Mouse (Mus musculus) brain, embryonic 14.5 days (tissue): ENCODE measurements around the gene Myo19. TPM values are rescaled to one million over a fixed set of nuclear protein-coding genes. Genes with fewer than 3 reads are reported as not detected.

Source experiments
- DNase-seq: peaks from one replicate; pipeline ENCODE4 v3.0.0-alpha.2; 2011; ENCODE audit warnings: low read depth
- CTCF ChIP-seq: fragments of 200-500 bp; IDR thresholded peaks from 2 replicates; pipeline ENCODE4 v1.5.1; 2012; ENCODE audit warnings: inconsistent platforms, mild to moderate bottlenecking, moderate library complexity, borderline replicate concordance; ENCODE audit not compliant: insufficient read depth, insufficient read length; ENCODE audit errors: extremely low read depth
- POLR2A ChIP-seq: fragments of 200-500 bp; IDR thresholded peaks from 2 replicates; pipeline ENCODE4 v1.6.1; 2012; ENCODE audit warnings: mild to moderate bottlenecking, inconsistent platforms, borderline replicate concordance; ENCODE audit not compliant: poor library complexity, insufficient read depth, insufficient read length, severe bottlenecking; ENCODE audit errors: extremely low read depth
- polyA plus RNA-seq: library from polyadenylated mRNA; depleted of rRNA; stranded (reverse); fragments of >200 nt; gene quantifications from 2 replicates; pipeline ENCODE4 v1.2.3, GENCODE M21; 2012

The Myo19 gene
- polyA plus RNA-seq, 1 experiment: 20.8 TPM

- TF ChIP-seq POLR2A (no peak), CTCF (no peak)
- DNase-seq: no peak
These were observed 8.1 kb downstream of the Myo19 start for GRCm38 (mm10) chr11:84888025-84888424.

- DNase-seq: no peak
- no peak for TF ChIP-seq POLR2A
- no peak for TF ChIP-seq CTCF
These were observed 9.5 kb downstream of the Myo19 start for GRCm38 (mm10) chr11:84889492-84889891.

GRCm38 (mm10) chr11:84891705-84892104 lies 11.8 kb downstream of the Myo19 start:
- no peak for TF ChIP-seq POLR2A
- DNase-seq: no peak

GRCm38 (mm10) chr11:84893113-84893512 lies 13.2 kb downstream of the Myo19 start:
- TF ChIP-seq CTCF (no peak), POLR2A (no peak)
- DNase-seq: no peak

DNA sequence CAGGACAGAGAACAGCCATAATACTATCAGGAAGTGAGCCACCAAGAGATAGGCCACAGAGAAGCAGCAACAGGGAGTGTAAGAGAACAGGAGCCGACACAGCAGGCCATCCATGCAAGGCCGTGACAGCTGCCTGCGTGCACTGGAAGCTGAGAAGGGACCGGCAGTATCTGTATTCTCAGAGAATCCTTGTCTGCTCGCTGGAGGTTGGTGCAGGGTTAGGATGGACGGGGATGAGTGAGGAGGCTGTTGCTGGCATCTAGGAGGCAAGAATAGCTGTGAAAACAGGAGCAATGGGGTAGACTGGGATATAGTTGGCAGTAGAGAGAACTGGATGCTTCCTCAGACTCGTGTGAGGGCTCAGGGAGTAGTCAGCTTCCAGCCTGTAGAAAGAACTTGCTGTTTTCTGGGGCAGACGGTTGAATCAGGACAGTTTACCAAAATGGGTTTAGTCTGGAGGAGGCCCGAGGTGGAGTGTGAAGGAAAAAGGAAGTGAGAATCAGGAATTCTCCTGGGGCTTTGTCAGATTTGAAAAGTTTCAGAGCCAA lies 24.7 kb downstream of the Myo19 start:
- DNase-seq: no peak
- TF ChIP-seq POLR2A (no peak), CTCF (no peak)

GRCm38 (mm10) chr11:84907081-84907480 lies 27.1 kb downstream of the Myo19 start:
- no peak for DNase-seq
- no peak for TF ChIP-seq POLR2A
- TF ChIP-seq CTCF: no peak

GRCm38 (mm10) chr11:84908480-84908879 lies 28.5 kb downstream of the Myo19 start:
- no peak for TF ChIP-seq CTCF
- TF ChIP-seq POLR2A: no peak

GRCm38 (mm10) chr11:84910411-84910810 lies 30.5 kb downstream of the Myo19 start:
- TF ChIP-seq POLR2A (no peak), CTCF (no peak)
- peak; percentile 4 for DNase-seq

More at GRCm38 (mm10) chr11:84908480-84908879, 28.5 kb downstream of the Myo19 start:
- DNase-seq: no peak

DNA sequence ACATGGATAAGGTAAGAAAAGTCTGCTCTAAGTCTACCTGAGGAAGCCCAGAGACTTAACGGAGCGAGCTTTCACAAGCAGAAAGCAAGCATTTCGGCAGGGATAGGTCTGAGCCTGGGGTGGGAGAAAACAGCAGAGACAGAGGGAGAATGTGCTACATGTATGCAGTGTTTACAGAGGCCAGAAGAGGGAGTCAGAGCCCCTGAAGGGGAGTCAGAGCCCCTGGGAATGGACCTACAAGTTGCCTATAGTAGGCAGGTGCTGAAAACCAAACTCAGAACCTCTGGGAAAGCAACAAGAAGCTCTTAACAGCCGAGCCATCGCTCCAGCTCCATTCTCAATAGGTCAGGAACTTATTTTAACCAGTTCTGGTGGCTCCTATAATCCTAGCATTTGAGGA lies 34.7 kb downstream of the Myo19 start:
- DNase-seq: no peak

GRCm38 (mm10) chr11:84916053-84916702 lies 36.2 kb downstream of the Myo19 start, which contains the start of gene Znhit3:
TSS of gene Znhit3 (minus strand) at chr11:84916366.
- TF ChIP-seq CTCF (no peak), POLR2A (peak; percentile 31; the same call in 1 of the 2 replicates)
- peak; percentile 98 for DNase-seq

More for the DNA sequence above, 34.7 kb downstream of the Myo19 start:
- peak; percentile 5; the same call in 1 of the 2 replicates for TF ChIP-seq CTCF
- TF ChIP-seq POLR2A: no peak

DNA sequence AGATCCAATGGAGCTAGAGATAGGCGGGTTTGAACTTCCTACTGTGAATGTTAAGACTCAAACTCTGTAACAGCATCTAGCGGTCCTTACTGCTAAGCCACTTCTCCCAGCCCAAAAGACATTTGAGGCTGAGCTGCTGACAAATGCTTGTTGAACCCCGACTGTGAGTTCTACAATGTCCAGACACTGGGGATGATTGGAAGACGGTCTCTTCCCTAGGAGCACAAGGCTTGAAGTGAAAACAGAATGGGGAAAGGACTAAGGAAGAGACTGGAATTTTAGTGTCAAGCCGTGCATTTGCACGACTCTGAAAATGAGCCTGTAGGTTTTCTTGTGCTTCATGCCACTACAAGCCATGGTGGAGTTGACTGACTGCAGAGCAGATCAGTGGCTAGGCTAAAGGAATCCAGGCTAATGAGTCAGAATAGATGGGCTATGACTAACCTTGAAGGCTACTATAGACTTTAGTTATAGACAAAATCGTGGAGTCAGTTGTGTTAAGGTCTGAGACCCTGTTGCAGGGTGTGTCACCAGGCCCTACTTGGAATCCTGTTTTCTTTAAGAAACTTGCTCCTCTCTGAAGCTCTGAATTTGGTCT lies 36.9 kb downstream of the Myo19 start:
- no peak for DNase-seq
- TF ChIP-seq POLR2A: no peak
- TF ChIP-seq CTCF: no peak

DNA sequence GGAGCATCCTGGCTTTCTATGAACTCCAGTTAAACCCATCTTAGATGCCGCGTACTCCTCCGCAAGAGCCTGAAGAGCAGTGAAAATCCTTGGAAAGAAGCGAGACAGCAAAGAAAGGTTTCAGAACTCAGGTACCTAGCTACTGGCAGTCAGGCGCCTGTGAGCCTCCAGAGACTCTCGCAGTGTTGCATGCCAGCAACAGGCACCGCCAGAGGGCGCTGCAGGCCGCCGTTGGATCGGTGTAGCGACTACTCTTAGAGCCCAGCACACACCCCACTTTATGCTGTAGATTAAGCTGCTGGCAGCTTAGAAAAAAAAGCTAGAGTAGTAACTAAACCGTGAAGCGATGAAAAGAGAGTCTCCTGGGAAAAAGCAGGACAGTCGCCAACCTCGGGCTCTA lies 38.5 kb downstream of the Myo19 start:
- peak; percentile 88 for DNase-seq
- TF ChIP-seq POLR2A: no peak
- TF ChIP-seq CTCF: peak; percentile 97

- no peak for TF ChIP-seq POLR2A
- peak; percentile 47; the same call in 1 of the 2 replicates for TF ChIP-seq CTCF
These were observed 39.3 kb downstream of the Myo19 start for GRCm38 (mm10) chr11:84919276-84919675.

GRCm38 (mm10) chr11:84919951-84920350 lies 40.0 kb downstream of the Myo19 start:
- DNase-seq: no peak
- no peak for TF ChIP-seq CTCF
- no peak for TF ChIP-seq POLR2A

More at GRCm38 (mm10) chr11:84919276-84919675, 39.3 kb downstream of the Myo19 start:
- DNase-seq: peak; percentile 24

GRCm38 (mm10) chr11:84920981-84921380 lies 41.0 kb downstream of the Myo19 start:
- no peak for DNase-seq
- TF ChIP-seq POLR2A (no peak), CTCF (no peak)
